Mouse (Mus musculus) stomach, postnatal 0 days (tissue): ENCODE measurements around the gene 1700016D06Rik. TPM values are rescaled to one million over a fixed set of nuclear protein-coding genes. Genes with fewer than 3 reads are reported as not detected.
"Not testable (repeated sequence)": the region's sequence is repeated elsewhere in the genome, so short reads cannot be mapped to it uniquely, and the experiment has no call there.

Experiments
- ATAC-seq: fragments of 200-750 bp; cut with Nextera tagmentation; 2 replicates; pipeline ENCODE4 v1.8.0; 2017; ENCODE audit not compliant: low FRiP score, low TSS enrichment
- DNase-seq: peaks from one replicate; pipeline ENCODE4 v3.0.0-alpha.2; 2016; ENCODE audit warnings: low spot score
- H3K27ac ChIP-seq: fragments of 300-500 bp; sonication (generic); replicated peaks from 2 replicates; pipeline ENCODE4 v1.5.1; 2014; ENCODE audit warnings: mild to moderate bottlenecking, control low read depth
- H3K27me3 ChIP-seq: fragments of 300-500 bp; sonication (generic); 2 replicates; pipeline ENCODE4 v1.6.1; 2014; ENCODE audit warnings: low read length; ENCODE audit not compliant: control insufficient read depth, insufficient read depth
- H3K36me3 ChIP-seq: fragments of 300-500 bp; sonication (generic); 2 replicates; pipeline ENCODE4 v1.6.1; 2014; ENCODE audit warnings: low read length, mixed read lengths; ENCODE audit not compliant: control insufficient read depth, insufficient read depth
- H3K4me1 ChIP-seq: fragments of 300-500 bp; sonication (generic); replicated peaks from 2 replicates; pipeline ENCODE4 v1.6.1; 2014; ENCODE audit warnings: antibody characterized with exemption; ENCODE audit not compliant: control insufficient read depth, insufficient read depth
- H3K4me2 ChIP-seq: fragments of 300-500 bp; sonication (generic); replicated peaks from 2 replicates; pipeline ENCODE4 v1.6.1; 2014; ENCODE audit warnings: low read depth, mild to moderate bottlenecking, control low read depth, moderate library complexity
- H3K4me3 ChIP-seq: fragments of 300-500 bp; sonication (generic); 2 replicates; pipeline ENCODE4 v1.5.1; 2014; ENCODE audit warnings: low read depth, low read length, control low read depth
- H3K9ac ChIP-seq: fragments of 300-500 bp; sonication (generic); 2 replicates; pipeline ENCODE4 v1.6.1; 2014; ENCODE audit warnings: mild to moderate bottlenecking, low read length, control low read depth, mixed read lengths
- H3K9me3 ChIP-seq: fragments of 300-500 bp; sonication (generic); 2 replicates; pipeline ENCODE4 v1.6.1; 2016; ENCODE audit warnings: low read length; ENCODE audit not compliant: control insufficient read depth
- CTCF ChIP-seq: IDR thresholded peaks from 2 replicates; pipeline ENCODE4 v1.5.1; 2016; ENCODE audit warnings: antibody characterized with exemption, low read depth, mild to moderate bottlenecking, moderate library complexity
- EP300 ChIP-seq: optimal IDR thresholded peaks from 2 replicates; pipeline ENCODE3; 2016; ENCODE audit warnings: antibody characterized with exemption
- WGBS: fragments of 180-500 bp; shearing (Covaris S2); extraction: QIAGEN DNeasy Blood & Tissue Kit; methylation state at CpG from one replicate; pipeline ENCODE4 v1.1.7; 2014; 5-methylcytosine and 5-hydroxymethylcytosine counted together
- polyA plus RNA-seq: library from polyadenylated mRNA; unstranded; fragments of >200 nt; fragmentation: Nextera tagmentation; extraction: Ambion mirVana; gene quantifications from 2 replicates; pipeline ENCODE4 v1.2.1, GENCODE M21; 2015

The 1700016D06Rik gene
- polyA plus RNA-seq, 1 experiment from 2014 or later = not detected

DNA sequence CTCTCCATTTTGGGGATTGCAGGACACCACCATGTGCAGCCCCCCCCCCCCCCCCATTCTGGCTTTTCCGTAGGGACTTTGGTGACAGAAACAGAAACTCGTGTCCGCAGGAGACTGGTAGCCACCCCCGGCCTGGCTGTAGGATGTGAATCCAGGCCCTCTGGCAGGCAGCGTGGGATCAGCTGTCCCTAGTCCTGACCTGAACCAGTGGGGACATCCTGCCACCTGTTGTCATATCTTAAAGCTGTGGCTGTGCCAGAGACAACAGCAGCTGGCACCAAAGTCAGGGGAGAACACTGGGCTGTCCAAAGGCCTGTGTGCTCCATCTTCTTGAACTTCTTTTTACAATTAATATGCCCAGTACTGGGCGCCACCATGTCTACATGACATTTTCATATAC is 9.1 kb downstream of the 1700016D06Rik start:
- ATAC-seq = no peak
- TF ChIP-seq CTCF = no peak
- TF ChIP-seq EP300 = no peak

DNA sequence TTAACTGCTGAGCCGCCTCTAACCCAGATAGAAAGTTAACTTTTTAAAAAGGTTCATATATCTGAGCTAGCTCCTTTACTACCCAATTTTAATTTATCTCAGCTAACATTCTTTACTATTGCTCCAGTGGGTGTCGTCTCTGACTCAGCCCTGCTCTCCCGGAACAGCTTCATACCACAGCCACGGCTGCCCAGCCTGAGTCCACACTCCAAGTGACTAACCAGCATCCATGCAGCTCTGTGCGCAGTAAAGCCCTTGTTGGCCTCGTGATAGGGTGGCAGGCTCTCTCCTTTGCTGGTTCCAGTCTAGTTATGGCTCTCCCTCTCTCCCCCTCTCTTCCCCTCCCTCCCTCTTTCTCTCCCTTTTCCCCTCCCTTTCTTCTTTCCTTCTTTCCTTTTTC is 9.6 kb downstream of the 1700016D06Rik start:
- Histone ChIP-seq H3K27me3 (no peaks in the 10 kb centered on the region), H3K9ac (no peak overlapping the region), H3K4me2 (no peak overlapping the region), H3K4me1 (no peaks in the 10 kb centered on the region), H3K9me3 (no peaks in the 10 kb centered on the region), H3K27ac (no peak overlapping the region), H3K36me3 (no peaks in the 10 kb centered on the region), H3K4me3 (no peak overlapping the region)
- 68% methylated on average over 6 of the region's 6 CpGs for WGBS
- ATAC-seq = no peak
- TF ChIP-seq CTCF = no peak
- TF ChIP-seq EP300 = no peak
- DNase-seq = no peak

More for the DNA sequence above, 9.1 kb downstream of the 1700016D06Rik start:
- Histone ChIP-seq H3K36me3 (no peaks in the 10 kb centered on the region), H3K27ac (no peak overlapping the region), H3K9me3 (no peaks in the 10 kb centered on the region), H3K27me3 (no peaks in the 10 kb centered on the region), H3K4me3 (no peak overlapping the region), H3K4me2 (no peak overlapping the region), H3K9ac (no peak overlapping the region), H3K4me1 (no peaks in the 10 kb centered on the region)
- DNase-seq = no peak
- 89% methylated on average over 6 of the region's 6 CpGs for WGBS

DNA sequence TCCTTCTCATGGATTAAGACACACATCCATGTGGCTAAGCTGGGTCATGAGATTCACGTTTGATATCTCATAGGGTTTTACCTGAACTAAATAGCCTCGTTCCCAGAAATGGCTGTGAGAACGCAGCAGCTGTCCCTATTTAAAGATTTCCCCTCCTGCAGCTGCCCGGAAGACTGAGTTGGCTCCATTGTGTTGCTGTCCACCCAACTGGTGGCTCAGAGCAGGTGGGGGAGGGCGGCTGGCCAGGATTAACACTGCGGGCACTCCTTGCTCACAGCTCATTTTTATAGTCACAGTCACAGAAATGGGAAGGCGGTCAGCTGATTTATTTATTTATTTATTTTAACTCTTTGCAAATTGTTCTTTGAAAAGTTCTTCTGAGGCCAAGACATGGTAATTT is 10.9 kb downstream of the 1700016D06Rik start:
- 62% methylated on average over 7 of the region's 7 CpGs for WGBS
- no peak overlapping the region for H3K27ac ChIP-seq
- H3K27me3 ChIP-seq = no peaks in the 10 kb centered on the region
- H3K4me2 ChIP-seq = no peak overlapping the region
- ATAC-seq (no peak), DNase-seq (no peak)
- H3K4me1 ChIP-seq = no peaks in the 10 kb centered on the region
- H3K36me3 ChIP-seq = no peaks in the 10 kb centered on the region
- TF ChIP-seq EP300 = no peak
- no peak for TF ChIP-seq CTCF
- no peak overlapping the region for H3K4me3 ChIP-seq
- no peak overlapping the region for H3K9ac ChIP-seq
- no peaks in the 10 kb centered on the region for H3K9me3 ChIP-seq

GRCm38 (mm10) chr8:11687251-11687650 is 13.6 kb downstream of the 1700016D06Rik start:
- WGBS = 75% methylated on average over 5 of the region's 5 CpGs
- no peak for TF ChIP-seq EP300
- no peak for TF ChIP-seq CTCF

GRCm38 (mm10) chr8:11684558-11684957 is 16.3 kb downstream of the 1700016D06Rik start:
- H3K4me2 ChIP-seq = no peak overlapping the region
- TF ChIP-seq EP300 = no peak
- no peak for TF ChIP-seq CTCF
- DNase-seq (no peak), ATAC-seq (no peak)
- H3K27me3 ChIP-seq = no peaks in the 10 kb centered on the region
- no peaks in the 10 kb centered on the region for H3K9me3 ChIP-seq
- no peak overlapping the region for H3K4me3 ChIP-seq
- H3K4me1 ChIP-seq = no peaks in the 10 kb centered on the region
- no peak overlapping the region for H3K9ac ChIP-seq
- WGBS = 76% methylated on average over 7 of the region's 7 CpGs
- H3K27ac ChIP-seq = no peak overlapping the region
- no peaks in the 10 kb centered on the region for H3K36me3 ChIP-seq

More at GRCm38 (mm10) chr8:11687251-11687650, 13.6 kb downstream of the 1700016D06Rik start:
- Histone ChIP-seq H3K27ac (no peak overlapping the region), H3K4me3 (no peak overlapping the region), H3K9ac (no peak overlapping the region), H3K4me1 (no peaks in the 10 kb centered on the region), H3K36me3 (no peaks in the 10 kb centered on the region), H3K9me3 (no peaks in the 10 kb centered on the region), H3K27me3 (no peaks in the 10 kb centered on the region), H3K4me2 (no peak overlapping the region)
- no peak for ATAC-seq
- no peak for DNase-seq

DNA sequence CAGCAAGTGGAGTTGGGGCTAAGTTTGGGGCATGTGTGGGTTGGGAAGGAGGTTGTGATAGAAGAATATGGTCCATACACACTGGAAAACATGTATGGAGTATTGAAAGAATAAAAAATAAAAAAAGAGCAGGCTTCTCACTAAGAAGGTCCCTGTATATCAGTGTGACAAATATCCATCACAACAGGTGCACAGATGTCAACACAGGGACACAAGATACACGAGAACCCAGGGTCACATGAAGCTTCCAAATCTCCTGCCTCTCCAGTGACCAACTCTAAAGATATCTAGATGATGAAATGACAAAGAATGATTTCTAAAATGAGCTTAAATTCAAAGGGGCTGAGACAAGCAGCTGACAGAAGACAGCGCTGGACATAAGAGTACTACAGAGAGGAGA is 32.6 kb downstream of the 1700016D06Rik start:
- ATAC-seq = no peak
- Histone ChIP-seq H3K27ac (no peak overlapping the region), H3K9ac (no peak overlapping the region), H3K27me3 (no peaks in the 10 kb centered on the region), H3K36me3 (no peaks in the 10 kb centered on the region), H3K4me2 (no peak overlapping the region), H3K4me3 (no peak overlapping the region), H3K9me3 (no peaks in the 10 kb centered on the region), H3K4me1 (no peaks in the 10 kb centered on the region)
- TF ChIP-seq CTCF = no peak
- no peak for TF ChIP-seq EP300
- no peak for DNase-seq
- 65% methylated on average over 2 of the region's 2 CpGs for WGBS

GRCm38 (mm10) chr8:11666023-11666716 is 34.7 kb downstream of the 1700016D06Rik start:
- not testable (repeated sequence) for ATAC-seq, H3K27me3 ChIP-seq, DNase-seq, H3K4me1 ChIP-seq, H3K36me3 ChIP-seq, H3K9me3 ChIP-seq, H3K4me3 ChIP-seq, H3K4me2 ChIP-seq, H3K27ac ChIP-seq, H3K9ac ChIP-seq
- 76% methylated on average over 20 of the region's 20 CpGs for WGBS
